ENCODE assay signal across 10 mouse cellular contexts in the genomic region with DNA sequence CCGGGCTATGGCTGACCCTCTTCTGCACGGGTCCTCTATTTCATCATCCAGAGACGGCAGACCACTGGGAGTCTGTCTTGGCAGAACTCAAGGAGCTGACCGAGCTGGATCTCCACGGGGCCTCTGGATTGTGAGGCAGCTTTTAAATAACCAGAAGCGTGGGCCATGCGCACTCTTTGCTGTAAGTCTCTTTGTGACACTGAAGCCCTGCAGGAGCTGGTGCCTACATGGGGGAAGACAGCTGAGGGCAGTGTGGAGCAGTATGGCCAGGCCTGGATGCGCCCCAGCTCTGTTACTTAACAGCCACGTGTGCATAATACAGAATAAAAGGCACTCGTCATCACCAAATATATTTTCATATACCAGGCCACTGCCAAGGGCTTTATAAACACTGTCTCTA.
DNase-seq lines count a peak whose midpoint lies in the region; ATAC-seq and TF ChIP-seq lines count a peak whose summit lies in the region.
"Had no signal": no experiment of that assay in that cellular context is flagged by ENCODE, and none has a peak within 500 bp of the region (broad histone marks: within the 10 kb centered on the region; RNA-seq: fewer than 3 reads in every experiment).

No protein-coding gene starts in this region.

- H3K36me3 ChIP-seq in stomach, postnatal 0 days (ENCODE audit: control insufficient read depth, insufficient read depth, low read length) = no peaks in the 10 kb centered on the region

- WGBS in stomach, postnatal 0 days = 63% methylated on average over 10 of the region's 10 CpGs

- no peak overlapping the region; the same call in 1 of the 2 replicates for H3K27ac ChIP-seq in stomach, postnatal 0 days (replicated peaks)

- no peak overlapping the region for H3K9ac ChIP-seq in stomach, postnatal 0 days (ENCODE audit: low read length)

- intact Hi-C loops in left cerebral cortex, postnatal 14 days (cut with DNase I) = no loop called here
- intact Hi-C loops in left cerebral cortex, postnatal 36 days (cut with DNase I) = no loop called here
- intact Hi-C loops in heart, postnatal 14 days (cut with DNase I) = no loop called here

- peak; percentile 53 for TF ChIP-seq CTCF in stomach, postnatal 0 days (IDR thresholded peaks at IDR 0.05; ENCODE audit: low read depth)

- no peaks in the 10 kb centered on the region for H3K4me1 ChIP-seq in stomach, postnatal 0 days (replicated peaks; ENCODE audit: control insufficient read depth, insufficient read depth)

- H3K27me3 ChIP-seq in stomach, postnatal 0 days (ENCODE audit: control insufficient read depth, insufficient read depth, low read length) = no peaks in the 10 kb centered on the region

- no peaks in the 10 kb centered on the region for H3K9me3 ChIP-seq in stomach, postnatal 0 days (ENCODE audit: control insufficient read depth, low read length)

- ATAC-seq in stomach, postnatal 0 days (ENCODE audit: low FRiP score, low TSS enrichment) = no peak

- DNase-seq in left cerebral cortex, postnatal 14 days (ENCODE audit: low spot score in 2 of 2) = peak; percentile 16 to 53
- DNase-seq in left cerebral cortex, postnatal 36 days (ENCODE audit: low spot score in 2 of 2) = no peak
- peak; percentile 58 to 63 for DNase-seq in cerebellum, postnatal 10 days
- DNase-seq in heart, postnatal 14 days = peak; percentile 49 to 61
- no peak for DNase-seq in stomach, postnatal 0 days (ENCODE audit: low spot score)
- DNase-seq in thymus, postnatal 25 days = no peak
- DNase-seq in spleen, postnatal 4 days (ENCODE audit: low spot score in 2 of 2) = no peak
- DNase-seq: right cerebral cortex, postnatal 14 days; thymus, postnatal 36 days had no signal

- H3K4me2 ChIP-seq in stomach, postnatal 0 days (replicated peaks; ENCODE audit: low read depth) = no peak overlapping the region

- no peak overlapping the region for H3K4me3 ChIP-seq in stomach, postnatal 0 days (ENCODE audit: low read depth, low read length)
- H3K4me3 ChIP-seq: myocyte had no signal

- no peak for TF ChIP-seq EP300 in stomach, postnatal 0 days (optimal IDR thresholded peaks at IDR 0.05)

Comparison
In these comparisons a context has a peak if more than half of its experiments do, and no peak if none do; other contexts are left out.
1. DNase-seq: peak in left cerebral cortex, postnatal 14 days (2 of 2), cerebellum, postnatal 10 days (2 of 2) and heart, postnatal 14 days (2 of 2); none in left cerebral cortex, postnatal 36 days (0 of 2), stomach, postnatal 0 days (single experiment), thymus, postnatal 25 days (single experiment) and spleen, postnatal 4 days (0 of 2).